Mouse (Mus musculus): ENCODE results near the gene Fcgr3. TPM values are rescaled to one million over a fixed set of nuclear protein-coding genes. Genes with fewer than 3 reads are reported as not detected.

The Fcgr3 gene
- total RNA-seq (2017) = 270 to 442 TPM (median 434 TPM) in 3 replicates

DNA sequence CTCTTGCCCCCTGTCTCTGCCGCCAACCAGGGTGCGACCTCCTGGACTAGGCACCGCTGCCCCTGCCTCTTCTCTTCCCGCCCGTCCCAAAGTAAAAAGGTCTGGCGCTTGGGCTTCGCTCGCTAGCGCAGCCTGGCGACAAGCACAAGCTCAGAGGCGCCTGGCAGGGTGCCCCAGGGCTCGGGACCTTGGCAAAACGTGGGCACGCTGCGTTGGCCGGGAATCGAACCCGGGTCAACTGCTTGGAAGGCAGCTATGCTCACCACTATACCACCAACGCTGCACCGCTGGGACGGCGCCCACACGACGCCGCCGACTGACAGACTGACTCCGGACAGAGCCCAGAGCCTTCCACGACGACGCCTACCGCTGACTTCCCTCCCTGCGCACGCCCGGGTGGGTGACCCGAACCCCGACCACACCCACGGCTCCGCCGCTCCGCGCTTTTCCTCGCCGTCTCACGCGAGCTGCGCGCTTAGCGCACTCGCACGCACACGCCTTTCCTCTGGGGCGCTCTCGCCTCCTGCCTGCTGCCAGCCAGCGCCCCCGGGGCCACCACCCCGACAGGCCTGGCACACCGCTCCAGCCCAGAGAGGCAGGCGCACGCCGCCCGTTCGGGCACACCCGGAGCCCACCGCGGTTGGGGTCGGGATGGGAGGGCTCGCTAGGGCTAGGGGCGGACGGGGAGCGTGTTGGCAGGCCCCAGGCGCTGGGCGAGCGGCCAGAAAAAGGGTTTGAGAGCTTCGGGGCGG is at the start of gene Fcgr3:
TSS of gene Fcgr3 (minus strand) at position 445 of the 752 bp plus-strand sequence.
- ATAC-seq (replicated peaks; ENCODE audit: insufficient number of reproducible peaks, low FRiP score, low TSS enrichment, poor library complexity, severe bottlenecking) = peak; percentile 38

DNA sequence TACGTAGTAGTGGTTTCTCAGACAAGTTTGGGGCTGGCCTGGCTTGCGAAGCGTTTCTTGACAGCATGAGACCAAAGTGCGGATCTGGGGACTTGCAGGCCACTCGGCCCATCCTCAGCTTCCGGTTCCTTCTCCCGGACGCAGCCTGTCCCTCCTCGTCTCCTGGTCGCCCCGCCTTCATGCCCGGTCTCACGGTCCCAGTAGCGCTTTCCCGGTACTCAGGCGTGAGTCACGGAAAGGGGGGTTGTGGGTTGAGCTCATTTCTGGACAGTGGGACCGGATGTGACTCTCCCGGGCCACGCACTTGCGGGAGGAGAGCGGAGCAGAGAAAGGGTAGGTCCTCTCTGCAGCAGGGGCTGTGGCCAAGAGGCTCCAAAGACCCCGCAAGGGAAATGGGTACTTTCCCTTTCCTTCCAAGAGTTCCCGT is 49.2 kb upstream of the Fcgr3 start, which contains the start of gene Cfap126:
TSS of gene Cfap126 (plus strand) at position 46 of the 427 bp plus-strand sequence.
- peak; percentile 72 for ATAC-seq (replicated peaks; ENCODE audit: insufficient number of reproducible peaks, low FRiP score, low TSS enrichment, poor library complexity, severe bottlenecking)

DNA sequence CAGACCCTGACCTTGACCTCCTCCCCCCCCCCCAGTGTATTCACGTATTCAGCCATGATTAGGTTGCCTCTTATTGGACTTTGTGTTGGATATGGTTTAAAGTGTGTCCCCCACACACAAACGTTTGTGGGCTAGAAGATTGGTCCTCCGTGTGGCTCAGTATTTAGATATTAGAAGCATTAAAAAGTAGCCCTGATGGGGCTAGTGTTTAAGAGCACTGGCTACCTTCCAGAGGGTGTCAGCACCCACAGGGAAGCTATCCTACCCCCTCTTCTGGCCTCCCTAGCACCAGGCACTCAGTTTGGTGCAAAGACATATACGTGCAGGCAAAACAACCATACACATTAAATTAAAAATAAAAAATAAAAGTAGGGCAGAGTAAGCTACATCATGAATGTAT is 48.3 kb upstream of the Fcgr3 start:
- no peak for ATAC-seq (replicated peaks; ENCODE audit: insufficient number of reproducible peaks, low FRiP score, low TSS enrichment, poor library complexity, severe bottlenecking)

DNA sequence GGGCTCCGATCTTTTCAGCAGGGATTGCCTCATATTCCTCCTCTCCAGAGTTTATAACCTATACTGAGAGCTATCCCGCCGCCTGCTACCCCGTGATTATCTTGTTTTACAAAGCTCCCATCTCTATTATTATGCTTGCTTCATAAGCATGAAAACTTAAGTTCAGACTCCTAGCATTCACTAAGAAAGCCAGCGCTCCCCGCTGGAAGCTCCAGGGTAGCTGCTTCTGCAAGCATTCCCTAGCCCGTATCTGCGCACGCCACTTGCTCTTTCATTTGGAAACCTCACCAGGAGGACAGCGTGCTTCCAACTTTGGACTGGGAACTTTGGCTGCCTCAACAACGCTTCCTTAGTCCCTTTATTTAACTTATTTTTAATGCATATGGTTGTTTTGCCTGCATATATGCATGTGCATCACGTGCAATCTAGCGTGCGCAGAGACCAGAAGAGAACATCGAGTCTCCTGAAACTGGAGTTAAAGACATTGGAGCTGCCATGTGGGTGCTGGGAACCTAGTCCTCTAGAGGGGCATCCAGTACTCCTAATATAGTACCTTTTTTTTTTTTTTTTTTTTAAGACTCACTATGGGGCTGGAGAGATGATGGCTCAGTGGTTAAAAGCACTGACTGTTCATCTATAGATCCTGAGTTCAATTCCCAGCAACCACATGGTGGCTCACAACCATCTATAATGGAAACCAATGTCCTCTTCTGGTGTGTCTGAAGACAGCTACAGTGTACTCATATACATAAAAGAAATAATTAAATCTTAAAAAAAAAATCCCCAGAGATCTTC is 47.2 kb upstream of the Fcgr3 start:
- ATAC-seq (replicated peaks; ENCODE audit: insufficient number of reproducible peaks, low FRiP score, low TSS enrichment, poor library complexity, severe bottlenecking) = no peak

DNA sequence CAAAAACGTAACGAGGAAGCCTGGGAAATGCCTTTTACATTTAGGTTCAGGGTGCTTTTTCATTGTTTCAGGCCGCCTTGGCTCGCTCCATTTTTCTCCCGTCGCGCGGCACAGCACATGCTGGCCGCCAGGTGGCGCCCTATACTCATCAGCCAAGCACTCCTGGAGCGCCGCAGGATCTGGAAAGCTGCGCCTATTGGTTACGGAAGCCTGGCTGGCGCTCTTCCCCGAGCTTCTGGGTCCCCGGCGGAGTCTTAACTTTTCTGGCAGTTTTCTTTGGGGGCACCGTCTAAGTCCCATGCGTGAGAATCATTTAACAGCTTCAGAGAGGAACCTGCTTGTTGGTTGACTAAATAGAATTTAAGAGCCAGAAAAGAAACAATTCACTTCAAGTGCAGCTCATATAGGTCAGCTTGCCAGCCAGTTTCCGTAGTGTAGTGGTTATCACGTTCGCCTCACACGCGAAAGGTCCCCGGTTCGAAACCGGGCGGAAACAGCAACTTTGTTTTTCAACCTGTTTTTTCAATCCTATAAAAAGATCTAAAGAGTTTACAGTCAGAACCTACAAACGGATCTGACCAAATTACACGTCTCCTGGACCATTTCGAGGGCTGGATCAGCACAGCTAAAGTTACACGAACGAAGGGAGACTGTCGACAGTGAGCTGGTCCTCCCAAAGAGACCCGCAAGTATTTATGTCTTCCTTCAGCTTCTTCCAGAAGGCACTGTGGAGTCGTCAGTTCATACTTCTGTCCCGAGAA is 46.5 kb upstream of the Fcgr3 start:
- peak; percentile 65 for ATAC-seq (replicated peaks; ENCODE audit: insufficient number of reproducible peaks, low FRiP score, low TSS enrichment, poor library complexity, severe bottlenecking)

DNA sequence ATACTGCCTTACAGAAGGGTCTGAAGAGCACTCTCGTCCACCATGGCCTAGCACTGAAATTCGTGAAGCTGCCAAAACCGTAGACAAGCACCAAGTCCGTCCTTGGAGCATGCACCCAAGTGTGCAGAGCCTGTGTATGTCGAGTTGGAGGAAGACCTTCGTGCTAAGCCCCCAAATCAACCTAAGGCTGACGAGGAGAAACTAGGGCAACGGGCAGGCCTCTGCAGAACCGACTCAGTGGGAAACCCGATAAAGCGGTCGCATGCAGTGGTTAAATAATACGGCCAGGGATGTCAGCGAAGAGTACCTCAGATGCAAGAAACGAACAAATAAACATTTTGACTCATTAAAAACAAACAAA is 45.9 kb upstream of the Fcgr3 start:
- ATAC-seq (replicated peaks; ENCODE audit: insufficient number of reproducible peaks, low FRiP score, low TSS enrichment, poor library complexity, severe bottlenecking) = no peak

DNA sequence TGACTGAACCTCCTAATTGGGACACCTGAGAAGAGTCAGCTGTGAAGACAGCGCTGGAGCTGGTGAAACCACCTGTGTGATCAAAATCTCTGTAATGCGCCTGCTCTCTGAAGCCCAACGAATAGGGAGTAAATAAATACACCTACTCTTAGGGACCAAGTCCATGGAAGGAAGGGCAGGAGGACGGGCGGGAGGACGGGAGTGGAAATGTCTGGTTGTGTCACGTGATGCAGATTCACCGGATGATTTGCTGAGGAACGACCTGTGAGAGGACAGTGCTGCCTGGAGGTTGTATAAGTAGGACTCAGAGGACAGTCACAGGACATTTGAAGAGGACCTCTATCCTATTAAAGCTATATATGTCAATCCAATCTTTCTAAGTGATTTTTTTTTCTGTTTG is 44.9 kb upstream of the Fcgr3 start:
- no peak for ATAC-seq (replicated peaks; ENCODE audit: insufficient number of reproducible peaks, low FRiP score, low TSS enrichment, poor library complexity, severe bottlenecking)

DNA sequence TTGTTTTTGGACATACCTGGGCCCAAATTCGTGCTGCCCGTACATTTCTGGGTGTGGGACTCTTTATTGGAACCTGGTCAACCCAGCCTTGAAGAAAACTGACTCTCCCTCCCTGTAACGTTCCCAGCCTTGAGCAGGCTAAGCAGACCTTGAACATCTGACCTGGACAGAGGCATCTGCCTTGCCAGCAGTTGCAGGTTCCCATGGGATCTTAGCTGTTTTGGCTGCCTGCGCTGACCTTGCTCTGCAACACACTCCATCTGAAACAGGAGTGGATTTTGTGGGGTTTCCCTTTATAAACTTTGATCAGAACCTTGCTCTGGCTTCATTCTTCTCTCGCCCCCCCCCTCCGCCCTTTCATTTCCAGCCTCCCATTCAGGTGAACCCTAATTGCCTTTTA is 40.5 kb upstream of the Fcgr3 start:
- no peak for ATAC-seq (replicated peaks; ENCODE audit: insufficient number of reproducible peaks, low FRiP score, low TSS enrichment, poor library complexity, severe bottlenecking)

DNA sequence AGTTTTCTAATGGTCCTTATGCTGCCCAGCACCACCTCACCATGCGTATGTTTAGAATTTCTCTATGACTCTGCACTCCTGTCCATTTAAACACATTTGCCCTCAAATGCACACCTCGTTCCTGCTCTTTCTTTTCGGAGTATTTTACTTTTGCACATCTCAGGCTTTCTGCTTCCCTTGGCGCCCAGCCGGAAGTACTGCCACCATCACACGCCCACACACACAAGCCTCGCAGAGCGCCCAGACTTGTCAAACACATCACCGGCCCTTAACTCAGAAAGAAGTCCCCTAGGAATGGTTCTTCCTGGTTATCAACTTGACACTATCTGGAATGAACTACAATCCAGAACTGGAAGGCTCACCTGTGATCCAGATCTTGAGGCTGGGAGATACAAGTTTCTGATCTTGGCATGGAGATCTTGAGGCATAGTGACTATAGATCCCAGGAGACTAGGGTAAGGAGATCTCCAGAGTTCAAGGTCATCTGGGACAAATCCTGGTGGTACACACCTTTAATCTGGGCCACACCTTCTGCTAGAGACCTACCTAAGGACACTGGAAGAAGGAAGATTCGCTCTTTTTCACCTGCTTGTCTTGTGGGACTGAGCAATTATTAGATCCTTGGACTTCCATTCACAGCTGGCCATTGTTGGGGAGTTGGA is 38.6 kb upstream of the Fcgr3 start:
- ATAC-seq (replicated peaks; ENCODE audit: insufficient number of reproducible peaks, low FRiP score, low TSS enrichment, poor library complexity, severe bottlenecking) = peak; percentile 9; the same call in 1 of the 2 replicates

DNA sequence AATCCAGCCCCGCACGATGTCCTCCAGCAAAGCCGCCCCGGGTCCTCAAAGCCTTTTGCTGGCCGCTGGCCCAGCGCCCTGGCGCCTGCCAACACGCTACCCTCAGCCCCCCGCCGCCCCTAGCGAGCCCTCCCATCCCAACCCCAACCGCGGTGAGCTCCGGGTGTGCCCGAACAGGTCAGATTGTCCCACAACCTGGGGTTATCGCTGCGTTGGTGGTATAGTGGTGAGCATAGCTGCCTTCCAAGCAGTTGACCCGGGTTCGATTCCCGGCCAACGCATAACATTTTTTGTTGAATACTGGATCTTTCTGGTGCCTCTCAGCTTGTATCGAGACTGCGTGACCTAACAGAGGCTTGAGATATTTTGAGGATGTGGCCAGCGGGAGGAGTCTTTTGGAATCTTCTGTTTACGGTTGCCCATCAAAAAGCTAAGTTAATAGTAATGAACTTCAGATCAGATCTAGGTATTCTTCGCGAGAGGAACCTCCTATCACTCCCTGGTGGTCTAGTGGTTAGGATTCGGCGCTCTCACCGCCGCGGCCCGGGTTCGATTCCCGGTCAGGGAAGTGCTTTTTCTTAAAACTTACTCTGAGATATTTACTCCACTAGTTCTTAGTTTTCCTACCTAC is 37.9 kb upstream of the Fcgr3 start:
- ATAC-seq (replicated peaks; ENCODE audit: insufficient number of reproducible peaks, low FRiP score, low TSS enrichment, poor library complexity, severe bottlenecking) = peak; percentile 64

DNA sequence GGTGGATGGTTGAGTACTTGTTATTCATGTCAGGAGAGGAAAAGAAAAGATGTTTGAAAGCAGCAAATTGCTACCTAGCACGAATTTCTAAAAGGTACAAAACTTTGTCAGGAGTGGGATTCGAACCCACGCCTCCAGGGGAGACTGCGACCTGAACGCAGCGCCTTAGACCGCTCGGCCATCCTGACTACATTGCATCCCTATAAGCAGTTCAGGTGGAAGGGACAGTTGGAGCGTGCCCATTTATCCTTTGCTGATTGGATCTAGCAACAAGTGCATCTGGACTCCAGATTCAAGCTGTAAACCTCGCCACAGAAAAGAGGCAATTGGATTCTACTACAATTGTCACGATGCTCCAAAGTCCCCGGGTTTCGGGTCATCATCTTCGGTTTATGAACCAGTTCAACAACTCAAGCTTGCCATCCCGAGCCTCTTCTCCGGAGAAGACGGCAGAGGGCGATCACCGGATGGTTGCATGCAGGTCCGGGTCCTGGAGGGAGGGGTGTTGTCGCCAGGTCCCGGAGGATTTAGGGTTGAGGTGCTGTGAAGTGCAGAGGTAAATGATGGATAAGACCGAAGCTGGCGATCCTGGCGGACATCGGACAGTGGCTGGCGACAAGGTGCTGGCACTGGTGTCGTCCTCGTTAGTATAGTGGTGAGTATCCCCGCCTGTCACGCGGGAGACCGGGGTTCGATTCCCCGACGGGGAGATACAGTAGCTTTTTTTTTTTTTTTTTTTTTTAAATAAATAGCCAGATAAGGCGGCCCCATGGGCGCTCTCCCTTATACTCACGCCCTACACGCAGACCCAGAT is 37.2 kb upstream of the Fcgr3 start:
- ATAC-seq (replicated peaks; ENCODE audit: insufficient number of reproducible peaks, low FRiP score, low TSS enrichment, poor library complexity, severe bottlenecking) = peak; percentile 66

DNA sequence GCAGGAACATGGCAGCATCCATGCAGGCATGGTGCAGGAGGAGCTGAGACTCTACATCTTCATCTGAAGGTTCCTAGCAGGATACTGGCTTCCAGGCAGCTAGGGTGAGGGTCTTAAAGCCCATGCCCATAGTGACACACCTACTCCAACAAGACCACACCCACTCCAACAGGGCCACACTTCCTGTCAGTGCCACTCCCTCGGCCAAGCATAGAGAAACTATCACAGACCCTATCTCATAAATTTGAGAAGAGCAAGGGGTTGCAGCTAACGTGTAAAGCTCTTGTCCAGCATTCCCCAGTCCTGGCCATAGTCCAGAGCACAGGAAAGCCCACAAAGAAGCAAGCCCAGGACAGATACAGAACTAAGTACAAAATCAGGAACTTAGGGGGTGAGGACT is 36.3 kb upstream of the Fcgr3 start:
- no peak for ATAC-seq (replicated peaks; ENCODE audit: insufficient number of reproducible peaks, low FRiP score, low TSS enrichment, poor library complexity, severe bottlenecking)

DNA sequence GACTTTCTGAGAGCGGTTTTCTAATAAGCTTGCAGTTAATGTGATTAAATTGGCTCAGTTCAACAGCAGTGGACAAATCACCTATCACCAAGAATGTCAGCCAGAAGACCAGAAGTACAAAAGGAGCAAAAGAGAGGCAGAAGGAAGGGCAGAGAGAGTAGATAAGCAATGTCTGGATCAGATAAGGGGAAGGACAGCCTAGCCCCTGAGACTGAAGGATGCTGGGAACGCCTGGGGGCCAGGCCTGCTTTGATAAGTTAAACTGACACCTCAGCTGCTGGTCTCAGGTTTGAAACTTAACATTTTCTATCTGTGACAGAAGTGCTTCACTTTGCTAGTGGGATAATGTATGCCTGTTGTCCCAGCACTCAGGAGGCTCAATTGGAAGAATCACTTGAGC is 32.9 kb upstream of the Fcgr3 start:
- ATAC-seq (replicated peaks; ENCODE audit: insufficient number of reproducible peaks, low FRiP score, low TSS enrichment, poor library complexity, severe bottlenecking) = no peak

DNA sequence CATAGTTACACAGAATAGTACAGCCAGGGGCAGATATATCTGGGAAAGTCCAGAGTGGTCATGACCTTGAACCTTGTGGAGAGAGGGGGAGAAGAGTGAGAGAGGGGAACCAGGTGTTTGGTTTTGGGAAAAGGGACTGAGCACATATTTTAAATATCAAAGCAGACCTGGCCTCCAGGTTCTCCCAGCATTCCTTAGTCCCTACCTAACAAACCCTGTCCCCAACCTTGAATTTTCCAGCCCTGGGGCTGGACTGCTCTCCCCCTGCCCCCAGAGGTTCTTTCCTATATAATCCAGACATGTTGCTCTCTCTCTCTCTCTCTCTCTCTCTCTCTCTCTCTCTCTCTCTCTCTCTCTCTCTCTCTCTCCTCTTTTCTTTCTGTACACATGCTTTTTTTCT is 32.4 kb upstream of the Fcgr3 start:
- ATAC-seq (replicated peaks; ENCODE audit: insufficient number of reproducible peaks, low FRiP score, low TSS enrichment, poor library complexity, severe bottlenecking) = no peak

DNA sequence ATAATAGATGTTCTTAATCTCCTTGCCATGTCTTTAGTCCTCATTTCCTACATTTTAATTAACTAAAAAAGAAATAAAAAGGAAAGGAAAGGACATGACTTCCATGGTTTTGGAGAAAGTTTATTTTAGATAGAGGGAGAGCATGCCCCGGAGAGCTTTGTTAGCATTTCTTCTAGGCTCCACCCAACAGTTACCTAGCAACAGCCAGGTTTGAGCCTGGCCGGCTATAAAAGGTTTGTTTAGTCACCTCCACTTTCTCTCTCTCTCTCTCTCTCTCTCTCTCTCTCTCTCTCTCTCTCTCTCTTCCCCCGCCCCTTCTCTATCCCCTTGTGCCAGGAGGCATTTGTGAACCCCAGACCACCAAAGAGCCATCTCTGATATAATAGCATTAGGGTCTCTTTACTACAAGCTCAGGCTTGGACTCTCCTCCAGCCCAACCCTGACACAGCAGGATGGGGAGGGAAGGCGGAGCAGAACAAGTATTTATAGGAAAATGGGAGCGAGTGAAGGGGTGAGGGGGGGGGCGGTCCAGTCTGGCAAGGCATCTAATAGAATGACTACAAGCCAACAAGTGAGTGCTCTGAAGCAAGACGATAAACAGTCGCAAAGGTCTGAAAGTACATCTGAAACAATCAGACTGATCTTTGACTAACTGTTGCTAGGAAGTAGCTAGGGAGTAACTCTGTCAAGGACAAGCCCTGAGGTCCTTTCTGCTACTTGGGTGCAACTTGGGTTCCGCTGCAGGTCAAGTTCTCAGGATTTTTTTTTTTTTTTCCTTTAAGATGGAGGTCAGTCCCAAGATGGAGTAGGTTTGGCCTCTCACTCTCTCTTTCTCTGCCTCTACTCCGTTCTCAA is 31.6 kb upstream of the Fcgr3 start:
- ATAC-seq (replicated peaks; ENCODE audit: insufficient number of reproducible peaks, low FRiP score, low TSS enrichment, poor library complexity, severe bottlenecking) = no peak

DNA sequence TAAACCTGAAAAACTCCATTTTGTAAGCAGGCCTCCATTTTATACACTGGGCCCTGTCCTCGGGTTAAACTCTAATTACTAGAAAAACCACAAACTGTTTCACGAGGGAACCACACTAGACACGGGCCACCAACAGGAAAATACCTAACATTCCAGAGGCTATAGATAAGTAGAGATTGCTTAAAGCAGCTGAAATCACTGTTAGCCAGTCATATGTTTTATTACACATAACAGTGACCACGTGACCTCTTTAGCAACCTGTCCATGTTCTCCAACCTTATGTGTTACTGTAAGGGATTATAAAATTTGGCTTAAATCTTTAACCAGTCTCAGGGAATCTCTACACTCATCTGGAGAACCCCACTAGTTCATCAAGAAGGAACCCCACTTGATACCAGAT is 29.7 kb upstream of the Fcgr3 start:
- ATAC-seq (replicated peaks; ENCODE audit: insufficient number of reproducible peaks, low FRiP score, low TSS enrichment, poor library complexity, severe bottlenecking) = no peak

DNA sequence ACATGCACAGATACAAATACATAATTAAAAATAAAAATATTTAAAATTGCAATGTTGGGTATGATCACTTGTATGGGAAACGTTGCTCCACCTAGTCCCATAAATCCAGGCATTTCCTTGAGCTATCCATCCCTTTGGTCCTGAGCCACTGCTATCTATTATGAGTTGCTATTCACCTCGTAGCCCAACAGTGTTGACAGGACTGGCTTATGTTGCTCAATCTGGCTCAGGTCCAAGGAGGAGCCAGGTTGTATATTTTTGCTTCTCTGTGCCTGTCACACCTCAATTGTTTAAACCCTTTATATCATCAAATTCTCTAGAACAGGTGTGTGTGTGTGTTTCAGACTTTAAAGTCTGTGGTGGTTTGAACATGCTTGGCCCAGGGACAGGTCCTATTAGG is 26.0 kb upstream of the Fcgr3 start:
- ATAC-seq (replicated peaks; ENCODE audit: insufficient number of reproducible peaks, low FRiP score, low TSS enrichment, poor library complexity, severe bottlenecking) = no peak

Measured in monocyte, adult 5-6 weeks (primary cell).